Mouse (Mus musculus) stomach, postnatal 0 days (tissue): Measurements from ENCODE around the gene Gm1043. TPM values are rescaled to one million over a fixed set of nuclear protein-coding genes. Genes with fewer than 3 reads are reported as not detected.

Experiments used
- ATAC-seq: fragments of 200-750 bp; cut with Nextera tagmentation; 2 replicates; pipeline ENCODE4 v1.8.0; 2017; ENCODE audit not compliant: low FRiP score, low TSS enrichment
- DNase-seq: peaks from one replicate; pipeline ENCODE4 v3.0.0-alpha.2; 2016; ENCODE audit warnings: low spot score
- H3K27ac ChIP-seq: fragments of 300-500 bp; sonication (generic); replicated peaks from 2 replicates; pipeline ENCODE4 v1.5.1; 2014; ENCODE audit warnings: mild to moderate bottlenecking, control low read depth
- H3K27me3 ChIP-seq: fragments of 300-500 bp; sonication (generic); 2 replicates; pipeline ENCODE4 v1.6.1; 2014; ENCODE audit warnings: low read length; ENCODE audit not compliant: control insufficient read depth, insufficient read depth
- H3K36me3 ChIP-seq: fragments of 300-500 bp; sonication (generic); 2 replicates; pipeline ENCODE4 v1.6.1; 2014; ENCODE audit warnings: low read length, mixed read lengths; ENCODE audit not compliant: control insufficient read depth, insufficient read depth
- H3K4me1 ChIP-seq: fragments of 300-500 bp; sonication (generic); replicated peaks from 2 replicates; pipeline ENCODE4 v1.6.1; 2014; ENCODE audit warnings: antibody characterized with exemption; ENCODE audit not compliant: control insufficient read depth, insufficient read depth
- H3K4me2 ChIP-seq: fragments of 300-500 bp; sonication (generic); replicated peaks from 2 replicates; pipeline ENCODE4 v1.6.1; 2014; ENCODE audit warnings: low read depth, mild to moderate bottlenecking, control low read depth, moderate library complexity
- H3K4me3 ChIP-seq: fragments of 300-500 bp; sonication (generic); 2 replicates; pipeline ENCODE4 v1.5.1; 2014; ENCODE audit warnings: low read depth, low read length, control low read depth
- H3K9ac ChIP-seq: fragments of 300-500 bp; sonication (generic); 2 replicates; pipeline ENCODE4 v1.6.1; 2014; ENCODE audit warnings: mild to moderate bottlenecking, low read length, control low read depth, mixed read lengths
- H3K9me3 ChIP-seq: fragments of 300-500 bp; sonication (generic); 2 replicates; pipeline ENCODE4 v1.6.1; 2016; ENCODE audit warnings: low read length; ENCODE audit not compliant: control insufficient read depth
- CTCF ChIP-seq: IDR thresholded peaks from 2 replicates; pipeline ENCODE4 v1.5.1; 2016; ENCODE audit warnings: antibody characterized with exemption, low read depth, mild to moderate bottlenecking, moderate library complexity
- EP300 ChIP-seq: optimal IDR thresholded peaks from 2 replicates; pipeline ENCODE3; 2016; ENCODE audit warnings: antibody characterized with exemption
- WGBS: fragments of 180-500 bp; shearing (Covaris S2); extraction: QIAGEN DNeasy Blood & Tissue Kit; methylation state at CpG from one replicate; pipeline ENCODE4 v1.1.7; 2014; 5-methylcytosine and 5-hydroxymethylcytosine counted together
- polyA plus RNA-seq: library from polyadenylated mRNA; unstranded; fragments of >200 nt; fragmentation: Nextera tagmentation; extraction: Ambion mirVana; gene quantifications from 2 replicates; pipeline ENCODE4 v1.2.1, GENCODE M21; 2015

Gene Gm1043
- polyA plus RNA-seq, 1 experiment from 2014 or later = 0.02 TPM

DNA sequence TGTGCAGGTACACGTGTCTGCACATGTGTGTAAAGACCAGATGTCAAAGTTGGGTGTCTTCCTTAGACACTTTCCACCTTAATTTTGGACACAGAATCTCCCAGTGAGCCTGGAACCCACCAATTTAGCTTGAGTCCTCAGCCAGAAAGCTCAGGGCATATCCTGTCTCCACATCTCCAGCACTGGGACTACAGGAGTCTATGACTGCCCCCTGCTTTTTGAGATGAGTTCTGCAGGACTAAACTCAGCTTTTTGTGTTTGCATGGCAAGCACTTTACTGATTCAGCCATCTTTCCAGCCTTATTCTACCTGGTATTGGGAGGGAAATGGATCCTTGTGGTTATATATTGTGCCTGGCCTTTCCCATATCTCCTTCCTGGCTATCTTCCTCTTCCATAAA lies 120.2 kb downstream of the Gm1043 start:
- ATAC-seq = no peak

DNA sequence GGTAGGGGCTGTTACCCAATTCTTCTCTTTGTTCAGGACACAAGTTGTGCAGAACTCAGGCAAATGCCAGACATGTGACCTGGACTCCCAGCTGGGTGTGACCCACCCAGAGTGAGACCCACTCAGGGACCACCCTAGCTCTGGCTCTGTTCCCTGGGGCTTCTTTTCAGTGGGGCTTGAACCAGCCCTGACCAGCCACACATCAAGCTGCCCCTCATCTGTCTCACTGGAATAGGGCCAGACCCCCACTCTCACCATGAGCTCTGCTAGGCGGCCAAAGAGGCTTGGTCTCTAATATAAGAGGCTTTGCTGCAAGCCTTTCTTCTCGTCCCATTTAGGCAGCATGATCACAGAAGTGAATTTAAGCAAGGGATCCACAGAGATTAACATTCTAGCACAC lies 121.2 kb downstream of the Gm1043 start:
- Histone ChIP-seq H3K36me3 (no peaks in the 10 kb centered on the region), H3K4me1 (no peaks in the 10 kb centered on the region), H3K27me3 (no peaks in the 10 kb centered on the region), H3K9ac (no peak overlapping the region), H3K27ac (no peak overlapping the region), H3K9me3 (no peaks in the 10 kb centered on the region), H3K4me2 (no peak overlapping the region), H3K4me3 (no peak overlapping the region)
- 49% methylated on average over 2 of the region's 2 CpGs for whole genome bisulfite sequencing
- ATAC-seq = no peak
- no peak for DNase-seq
- TF ChIP-seq EP300 (no peak), CTCF (no peak)

More for the DNA sequence above, 120.2 kb downstream of the Gm1043 start:
- H3K9me3 ChIP-seq = no peaks in the 10 kb centered on the region
- no peak overlapping the region for H3K9ac ChIP-seq
- TF ChIP-seq CTCF = peak; percentile 32; the same call in 1 of the 2 replicates
- no peak for TF ChIP-seq EP300
- WGBS = 60% methylated on average over 1 of the region's 1 CpGs
- no peaks in the 10 kb centered on the region for H3K4me1 ChIP-seq
- no peak overlapping the region for H3K27ac ChIP-seq
- no peak for DNase-seq
- H3K4me3 ChIP-seq = no peak overlapping the region
- no peak overlapping the region for H3K4me2 ChIP-seq
- no peaks in the 10 kb centered on the region for H3K27me3 ChIP-seq
- H3K36me3 ChIP-seq = no peaks in the 10 kb centered on the region

DNA sequence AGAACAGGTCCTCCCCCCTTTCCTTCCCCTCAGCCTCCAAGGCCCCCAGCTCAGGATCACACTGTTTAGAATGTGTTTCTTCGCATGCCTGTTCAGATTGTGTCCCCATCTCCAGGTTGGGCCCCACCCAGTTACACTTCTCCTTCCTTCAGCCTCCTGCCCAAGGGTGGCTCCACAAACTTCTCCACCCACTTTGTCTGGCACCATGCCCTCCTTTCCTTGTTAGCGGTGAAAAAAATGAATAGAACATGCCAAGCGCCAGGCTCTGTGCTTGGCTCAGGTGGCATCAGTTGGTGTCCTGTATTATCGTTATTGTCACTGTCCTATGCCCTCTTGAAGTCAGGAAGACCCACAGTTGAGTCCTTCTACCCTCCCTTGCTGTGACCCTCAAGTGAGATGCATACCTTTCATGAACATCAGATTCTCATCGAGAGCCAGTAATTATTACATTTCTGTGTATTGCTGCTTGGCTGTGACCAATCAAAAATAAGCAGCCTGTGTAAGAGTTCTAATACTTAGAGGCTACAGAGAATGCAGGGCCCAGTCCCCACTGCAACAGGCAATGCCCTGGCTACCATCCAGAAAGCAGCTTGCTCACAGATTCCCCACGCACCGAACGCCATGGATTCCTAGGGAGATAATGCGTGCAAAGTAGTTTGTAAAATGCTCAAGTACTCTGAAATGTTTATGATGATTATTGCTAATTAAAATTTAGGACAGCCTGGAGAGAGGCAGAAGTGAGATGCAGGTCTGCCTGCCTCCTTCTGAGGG lies 128.0 kb downstream of the Gm1043 start:
- 80% methylated on average over 9 of the region's 9 CpGs for WGBS
- no peak for TF ChIP-seq EP300
- TF ChIP-seq CTCF = no peak
- no peak overlapping the region for H3K9ac ChIP-seq
- H3K36me3 ChIP-seq = no peaks in the 10 kb centered on the region
- no peak overlapping the region for H3K4me3 ChIP-seq
- no peak for ATAC-seq
- no peaks in the 10 kb centered on the region for H3K27me3 ChIP-seq
- no peaks in the 10 kb centered on the region for H3K9me3 ChIP-seq
- DNase-seq = no peak
- H3K27ac ChIP-seq = no peak overlapping the region
- no peak overlapping the region for H3K4me2 ChIP-seq
- H3K4me1 ChIP-seq = no peaks in the 10 kb centered on the region

DNA sequence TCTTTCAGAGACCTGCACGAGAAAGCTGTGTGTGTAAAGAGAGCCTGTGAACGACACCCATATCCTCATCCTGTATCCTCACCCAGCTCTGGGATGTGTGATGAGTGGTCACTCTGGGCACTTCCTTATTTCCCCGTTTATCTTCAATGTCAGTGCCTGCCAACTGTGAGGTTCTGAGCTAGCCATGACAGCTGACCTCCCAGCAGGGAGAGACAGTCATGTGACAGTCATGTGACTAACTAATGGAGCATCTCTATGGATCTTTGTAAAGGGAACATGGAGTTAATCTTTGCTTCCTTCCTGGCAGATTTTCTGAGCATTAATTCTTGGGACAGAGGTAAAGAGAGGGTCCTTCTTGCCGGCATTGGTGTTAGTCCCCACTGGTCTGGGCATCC lies 128.5 kb downstream of the Gm1043 start:
- Histone ChIP-seq H3K36me3 (no peaks in the 10 kb centered on the region), H3K4me2 (no peak overlapping the region), H3K9me3 (no peaks in the 10 kb centered on the region), H3K4me1 (no peaks in the 10 kb centered on the region), H3K27ac (no peak overlapping the region), H3K4me3 (no peak overlapping the region), H3K9ac (no peak overlapping the region), H3K27me3 (no peaks in the 10 kb centered on the region)
- 78% methylated on average over 4 of the region's 4 CpGs for WGBS
- ATAC-seq (no peak), DNase-seq (no peak)
- TF ChIP-seq CTCF = no peak
- TF ChIP-seq EP300 = no peak

DNA sequence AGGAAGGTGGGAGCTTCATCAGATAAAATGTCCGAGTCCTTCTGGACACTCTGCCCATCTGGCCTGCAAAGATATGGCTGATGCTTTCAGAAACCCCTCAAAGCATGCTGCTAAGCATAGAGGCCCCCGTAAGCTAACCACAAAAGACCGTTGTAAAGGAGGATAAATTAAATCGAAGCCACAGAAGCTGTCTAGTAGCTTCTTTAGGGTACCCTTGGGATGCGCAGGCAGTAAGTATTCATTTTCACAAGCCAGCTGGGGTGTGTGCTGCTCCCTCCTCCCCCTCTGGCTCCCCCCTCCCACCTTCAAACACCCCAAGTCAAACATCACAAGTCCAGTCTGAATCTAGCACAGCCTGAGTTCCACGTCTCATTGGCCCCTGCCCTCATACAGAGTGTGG lies 129.4 kb downstream of the Gm1043 start:
- no peak overlapping the region for H3K27ac ChIP-seq
- no peak overlapping the region for H3K4me2 ChIP-seq
- H3K4me3 ChIP-seq = no peak overlapping the region
- DNase-seq (no peak), ATAC-seq (no peak)
- no peaks in the 10 kb centered on the region for H3K4me1 ChIP-seq
- TF ChIP-seq CTCF = no peak
- no peak for TF ChIP-seq EP300
- no peaks in the 10 kb centered on the region for H3K9me3 ChIP-seq
- H3K9ac ChIP-seq = no peak overlapping the region
- no peaks in the 10 kb centered on the region for H3K36me3 ChIP-seq
- 91% methylated on average over 6 of the region's 6 CpGs for WGBS
- no peaks in the 10 kb centered on the region for H3K27me3 ChIP-seq

DNA sequence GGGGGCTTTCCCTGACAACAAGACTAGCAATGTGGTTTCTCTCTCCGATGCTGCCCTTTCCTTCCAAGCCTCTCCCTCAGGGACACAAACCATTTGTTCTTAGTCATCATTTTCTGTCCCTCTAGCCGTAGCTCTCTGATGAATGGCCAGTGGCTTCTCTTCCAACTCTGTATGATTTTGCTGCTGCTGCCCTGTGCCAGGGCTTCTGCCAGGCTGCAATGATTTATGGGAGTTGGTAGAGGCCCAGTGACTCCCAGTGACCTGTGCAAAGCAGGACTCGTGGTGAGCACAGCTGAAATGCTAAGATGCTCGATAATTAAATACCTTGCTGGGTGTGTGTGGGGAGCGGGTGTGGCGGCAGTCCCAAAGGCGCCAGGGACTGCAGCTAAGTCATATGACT lies 130.1 kb downstream of the Gm1043 start:
- H3K4me3 ChIP-seq = no peak overlapping the region
- no peaks in the 10 kb centered on the region for H3K36me3 ChIP-seq
- no peaks in the 10 kb centered on the region for H3K9me3 ChIP-seq
- no peak overlapping the region for H3K27ac ChIP-seq
- WGBS = 84% methylated on average over 7 of the region's 7 CpGs
- ATAC-seq (no peak), DNase-seq (no peak)
- no peaks in the 10 kb centered on the region for H3K27me3 ChIP-seq
- no peak for TF ChIP-seq CTCF
- TF ChIP-seq EP300 = no peak
- H3K4me2 ChIP-seq = no peak overlapping the region
- no peaks in the 10 kb centered on the region for H3K4me1 ChIP-seq
- H3K9ac ChIP-seq = no peak overlapping the region
